Mouse (Mus musculus) thymus, adult 2 months (tissue): ENCODE measurements around the gene Coro1a. TPM values are rescaled to one million over a fixed set of nuclear protein-coding genes. Genes with fewer than 3 reads are reported as not detected.
A peak's percentile ranks its signal among the peaks of the same experiment; 100 is the strongest.

Experiments
- DNase-seq: peaks from one replicate; pipeline ENCODE4 v3.0.0; 2021
- H3K27ac ChIP-seq: fragments of 200-500 bp; 2 replicates; pipeline ENCODE4 v1.5.1; 2012; ENCODE audit warnings: low read length, control low read depth; ENCODE audit not compliant: control insufficient read depth, insufficient read depth
- H3K27me3 ChIP-seq: fragments of 200-500 bp; 2 replicates; pipeline ENCODE4 v1.6.1; 2012; ENCODE audit warnings: mild to moderate bottlenecking, low read length, moderate library complexity, mixed read lengths; ENCODE audit not compliant: control insufficient read depth, insufficient read depth
- H3K36me3 ChIP-seq: fragments of 200-500 bp; 2 replicates; pipeline ENCODE4 v1.6.1; 2012; ENCODE audit warnings: mild to moderate bottlenecking, low read length, moderate library complexity; ENCODE audit not compliant: control insufficient read depth, insufficient read depth
- H3K4me1 ChIP-seq: fragments of 200-500 bp; replicated peaks from 2 replicates; pipeline ENCODE4 v1.6.1; 2012; ENCODE audit warnings: low read length; ENCODE audit not compliant: control insufficient read depth, insufficient read depth
- H3K4me3 ChIP-seq: fragments of 200-500 bp; 2 replicates; pipeline ENCODE4 v1.5.1; 2012; ENCODE audit warnings: mild to moderate bottlenecking, low read length, control low read depth, moderate library complexity; ENCODE audit not compliant: control insufficient read depth, insufficient read depth
- CTCF ChIP-seq: fragments of 200-500 bp; IDR thresholded peaks from 2 replicates; pipeline ENCODE4 v1.5.1; 2012; ENCODE audit warnings: mild to moderate bottlenecking, control low read depth, low read length, moderate library complexity, borderline replicate concordance; ENCODE audit not compliant: control insufficient read depth, poor library complexity, insufficient read depth; ENCODE audit errors: extremely low read depth
- POLR2A ChIP-seq: fragments of 200-500 bp; IDR thresholded peaks from 2 replicates; pipeline ENCODE4 v1.6.1; 2012; ENCODE audit warnings: mild to moderate bottlenecking, low read length, control low read depth, moderate library complexity; ENCODE audit not compliant: control insufficient read depth, poor library complexity, insufficient read depth; ENCODE audit errors: extremely low read depth
- WGBS: fragments of 180-500 bp; shearing (Covaris S2); methylation state at CpG from one replicate; pipeline ENCODE4 v1.1.7; 2018; 5-methylcytosine and 5-hydroxymethylcytosine counted together
- polyA plus RNA-seq: library from polyadenylated mRNA; depleted of rRNA; stranded (reverse); fragments of >200 nt; gene quantifications from 2 replicates; pipeline ENCODE4 v1.2.3, GENCODE M21; 2012; rRNA removed

Gene Coro1a
- polyA plus RNA-seq, 1 experiment: 2,939 TPM

GRCm38 (mm10) chr7:126665269-126665668, 42.3 kb downstream of the Coro1a start:
- Histone ChIP-seq H3K27ac (no peak overlapping the region), H3K36me3 (peaks cover 23% of the 10 kb centered on the region), H3K4me3 (no peak overlapping the region), H3K27me3 (no peaks in the 10 kb centered on the region), H3K4me1 (0 out of 2 replicates have a peak, but pooled peaks cover 2% of the 10 kb centered on the region)
- DNase-seq: no peak
- 98% methylated on average over 3 of the region's 3 CpGs for WGBS
- TF ChIP-seq POLR2A: no peak
- TF ChIP-seq CTCF: no peak

DNA sequence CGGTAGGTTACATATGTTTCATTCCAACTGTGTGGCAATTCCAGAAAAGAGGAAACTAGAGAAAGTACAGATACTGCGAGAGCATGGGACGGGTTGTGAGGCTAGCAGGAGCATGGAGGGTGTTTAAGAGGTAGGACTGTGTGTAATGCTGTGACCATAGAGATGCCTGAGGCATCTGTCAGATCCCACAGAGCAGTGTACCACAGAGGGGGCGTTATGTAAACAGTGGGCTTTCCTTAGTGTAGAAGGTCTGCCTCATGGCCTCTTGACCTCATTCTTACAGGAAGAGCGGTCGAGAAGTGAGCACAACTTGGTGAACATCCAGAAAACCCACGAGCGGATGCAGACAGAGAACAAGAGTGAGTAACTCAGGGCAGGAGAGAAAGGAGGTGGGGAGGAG, 43.9 kb downstream of the Coro1a start:
- H3K36me3 ChIP-seq: peaks cover 23% of the 10 kb centered on the region
- peak overlapping the region; percentile 33; the same call in 1 of the 2 replicates for H3K27ac ChIP-seq
- H3K4me1 ChIP-seq: 0 out of 2 replicates have a peak, but pooled peaks cover 2% of the 10 kb centered on the region
- TF ChIP-seq POLR2A (no peak), CTCF (no peak)
- WGBS: 86% methylated on average over 8 of the region's 8 CpGs
- H3K27me3 ChIP-seq: no peaks in the 10 kb centered on the region
- no peak for DNase-seq
- H3K4me3 ChIP-seq: no peak overlapping the region

- Histone ChIP-seq H3K27ac (no peak overlapping the region), H3K4me1 (peaks cover 5% of the 10 kb centered on the region), H3K36me3 (peaks cover 16% of the 10 kb centered on the region), H3K4me3 (no peak overlapping the region), H3K27me3 (no peaks in the 10 kb centered on the region)
- 96% methylated on average over 3 of the region's 3 CpGs for WGBS
- DNase-seq: no peak
- no peak for TF ChIP-seq POLR2A
- no peak for TF ChIP-seq CTCF
Measured at GRCm38 (mm10) chr7:126659771-126660170, 47.8 kb downstream of the Coro1a start.

DNA sequence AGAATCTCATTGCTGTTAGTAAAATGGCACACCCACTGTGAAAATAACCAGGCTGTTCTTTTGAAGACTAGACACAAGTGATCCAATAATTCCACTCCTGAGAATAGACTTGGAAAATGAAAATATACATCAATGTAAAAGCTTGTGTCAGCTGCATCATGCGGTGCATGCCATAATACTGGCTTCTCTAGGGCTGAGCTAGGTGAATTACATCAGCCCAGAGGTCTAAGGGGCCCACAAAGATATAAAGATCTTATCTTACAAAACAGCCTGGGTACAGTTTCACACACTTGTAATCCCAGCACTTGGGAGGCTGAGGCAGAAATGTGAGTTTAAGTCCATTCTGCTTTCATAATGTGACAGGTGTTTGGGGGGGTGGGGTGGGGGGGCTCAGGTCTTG, 50.1 kb downstream of the Coro1a start:
- no peak for DNase-seq
- Histone ChIP-seq H3K4me1 (peaks cover 5% of the 10 kb centered on the region), H3K27ac (no peak overlapping the region), H3K4me3 (no peak overlapping the region), H3K36me3 (no peaks in the 10 kb centered on the region; the same call in 1 of the 2 replicates), H3K27me3 (no peaks in the 10 kb centered on the region)
- WGBS: 75% methylated on average over 1 of the region's 1 CpGs
- TF ChIP-seq CTCF (no peak), POLR2A (no peak)

GRCm38 (mm10) chr7:126655695-126656094, 51.9 kb downstream of the Coro1a start:
- Histone ChIP-seq H3K27me3 (no peaks in the 10 kb centered on the region), H3K27ac (peak overlapping the region; percentile 61), H3K4me1 (peaks cover 5% of the 10 kb centered on the region), H3K4me3 (no peak overlapping the region), H3K36me3 (no peaks in the 10 kb centered on the region)
- 45% methylated on average over 3 of the region's 3 CpGs for WGBS
- TF ChIP-seq CTCF (no peak), POLR2A (no peak)
- DNase-seq: peak; percentile 16

- Histone ChIP-seq H3K36me3 (no peaks in the 10 kb centered on the region), H3K4me3 (no peak overlapping the region), H3K4me1 (peaks cover 5% of the 10 kb centered on the region), H3K27ac (no peak overlapping the region), H3K27me3 (no peaks in the 10 kb centered on the region)
- TF ChIP-seq CTCF: no peak
- no peak for TF ChIP-seq POLR2A
- 35% methylated on average over 2 of the region's 2 CpGs for WGBS
- no peak for DNase-seq
Measured at GRCm38 (mm10) chr7:126653991-126654390, 53.6 kb downstream of the Coro1a start.

DNA sequence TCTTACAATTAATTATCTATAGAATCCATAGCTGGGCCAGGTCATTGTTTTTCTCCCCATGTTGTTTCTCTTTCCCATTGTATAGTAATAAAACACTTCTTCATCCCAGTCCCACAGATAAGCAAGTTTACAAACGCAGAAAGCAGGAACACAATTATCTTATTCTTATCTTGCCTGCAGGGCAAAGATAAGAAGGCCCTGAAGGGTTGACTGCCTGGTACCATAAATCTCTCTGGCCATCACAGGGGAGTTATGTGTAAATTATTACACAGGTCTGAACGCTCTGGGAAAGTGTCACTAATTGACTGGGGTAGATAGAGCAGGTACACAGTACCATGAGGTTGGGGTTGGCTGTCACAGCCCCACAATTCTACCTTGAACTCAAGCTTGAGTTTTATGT, 56.7 kb downstream of the Coro1a start:
- Histone ChIP-seq H3K4me1 (peaks cover 2% of the 10 kb centered on the region), H3K27ac (no peak overlapping the region), H3K36me3 (no peaks in the 10 kb centered on the region), H3K4me3 (no peak overlapping the region), H3K27me3 (no peaks in the 10 kb centered on the region)
- 93% methylated on average over 2 of the region's 2 CpGs for WGBS
- TF ChIP-seq POLR2A: no peak
- no peak for TF ChIP-seq CTCF
- no peak for DNase-seq

Other genes with a start within 250 kb of the Coro1a start
- gene Atp2a1, start 244.7 kb downstream of the Coro1a start, polyA plus RNA-seq: 3.2 and 5.2 TPM in 2 replicates
- 146 TPM in 2 replicates for gene Sh2b1, start 232.4 kb downstream of the Coro1a start, polyA plus RNA-seq
- 127 and 134 TPM in 2 replicates for gene Tufm, start 220.4 kb downstream of the Coro1a start, polyA plus RNA-seq
- 563 and 715 TPM in 2 replicates for gene Atxn2l, start 204.3 kb downstream of the Coro1a start, polyA plus RNA-seq
- 120 and 126 TPM in 2 replicates for gene Eif3c, start 141.4 kb downstream of the Coro1a start, polyA plus RNA-seq
- gene Apobr, start 122.8 kb downstream of the Coro1a start, polyA plus RNA-seq: 6.8 and 7.2 TPM in 2 replicates
- 90.6 and 141 TPM in 2 replicates for gene Cln3, start 122.0 kb downstream of the Coro1a start, polyA plus RNA-seq
- gene Il27, start 112.8 kb downstream of the Coro1a start, polyA plus RNA-seq: 1.8 and 3.0 TPM in 2 replicates
- gene Nupr1, start 76.9 kb downstream of the Coro1a start, polyA plus RNA-seq: 5.2 and 7.1 TPM in 2 replicates
- 72.9 and 99.6 TPM in 2 replicates for gene Sgf29, start 58.5 kb downstream of the Coro1a start, polyA plus RNA-seq
- gene Sult1a1, start 31.4 kb downstream of the Coro1a start, polyA plus RNA-seq: 8.6 and 14.8 TPM in 2 replicates
- 45.6 and 51.3 TPM in 2 replicates for gene Bola2, start 12.4 kb downstream of the Coro1a start, polyA plus RNA-seq
- gene Slx1b, start 12.0 kb downstream of the Coro1a start, polyA plus RNA-seq: 34.6 and 36.7 TPM in 2 replicates
- 130 and 131 TPM in 2 replicates for gene Mapk3, start 51.8 kb upstream of the Coro1a start, polyA plus RNA-seq
- 15.7 and 106 TPM in 2 replicates for gene Gdpd3, start 58.5 kb upstream of the Coro1a start, polyA plus RNA-seq
- 622 and 685 TPM in 2 replicates for gene Ypel3, start 69.2 kb upstream of the Coro1a start, polyA plus RNA-seq
- 25.0 and 37.9 TPM in 2 replicates for gene Tbx6, start 73.7 kb upstream of the Coro1a start, polyA plus RNA-seq
- gene Ppp4c, start 84.7 kb upstream of the Coro1a start, polyA plus RNA-seq: 460 and 482 TPM in 2 replicates
- gene Fam57b, start 89.9 kb upstream of the Coro1a start, polyA plus RNA-seq: 2.9 and 3.3 TPM in 2 replicates
- gene 4930451I11Rik, start 123.9 kb upstream of the Coro1a start, polyA plus RNA-seq: not detected in 2 replicates
- gene Doc2a, start 139.6 kb upstream of the Coro1a start, polyA plus RNA-seq: 0.12 and 0.13 TPM in 2 replicates
- 18.7 and 24.6 TPM in 2 replicates for gene Hirip3, start 154.2 kb upstream of the Coro1a start, polyA plus RNA-seq
- 120 and 122 TPM in 2 replicates for gene Ino80e, start 154.6 kb upstream of the Coro1a start, polyA plus RNA-seq
- 182 and 198 TPM in 2 replicates for gene Taok2, start 176.9 kb upstream of the Coro1a start, polyA plus RNA-seq
- gene Tmem219, start 215.1 kb upstream of the Coro1a start, polyA plus RNA-seq: 87.7 and 94.7 TPM in 2 replicates
- 38.8 and 42.4 TPM in 2 replicates for gene Kctd13, start 221.1 kb upstream of the Coro1a start, polyA plus RNA-seq
- gene Asphd1, start 241.8 kb upstream of the Coro1a start, polyA plus RNA-seq: 0.33 and 0.35 TPM in 2 replicates
- gene Sez6l2, start 242.8 kb upstream of the Coro1a start, polyA plus RNA-seq: 2.9 and 3.7 TPM in 2 replicates